Mouse (Mus musculus) brain, embryonic 14.5 days (tissue): ENCODE data around the gene Tgm6.

Source experiments
- CTCF ChIP-seq: fragments of 200-500 bp; IDR thresholded peaks from 2 replicates; pipeline ENCODE4 v1.5.1; 2012; ENCODE audit warnings: inconsistent platforms, mild to moderate bottlenecking, moderate library complexity, borderline replicate concordance; ENCODE audit not compliant: insufficient read depth, insufficient read length; ENCODE audit errors: extremely low read depth
- POLR2A ChIP-seq: fragments of 200-500 bp; IDR thresholded peaks from 2 replicates; pipeline ENCODE4 v1.6.1; 2012; ENCODE audit warnings: mild to moderate bottlenecking, inconsistent platforms, borderline replicate concordance; ENCODE audit not compliant: poor library complexity, insufficient read depth, insufficient read length, severe bottlenecking; ENCODE audit errors: extremely low read depth

GRCm38 (mm10) chr2:130144703-130145324, 32.6 kb downstream of the Tgm6 start:
- TF ChIP-seq CTCF: no peak
- no peak for TF ChIP-seq POLR2A
